Mouse (Mus musculus): ENCODE results near the gene Muc3.
"Not testable (repeated sequence)": the region's sequence is repeated elsewhere in the genome, so short reads cannot be mapped to it uniquely, and the experiment has no call there.

Gene Muc3

GRCm38 (mm10) chr5:137149272-137149882, at the start of gene Muc3:
Gene Muc3, minus strand, starts transcription at chr5:137149322.
- DNase-seq (ENCODE audit: low spot score in 2 of 2) = not testable (repeated sequence)

GRCm38 (mm10) chr5:137194488-137195120, 45.5 kb upstream of the Muc3 start:
- no peak for DNase-seq (ENCODE audit: low spot score in 2 of 2)

- no peak for DNase-seq (ENCODE audit: low spot score in 2 of 2)
Observed at GRCm38 (mm10) chr5:137193279-137193952, 44.3 kb upstream of the Muc3 start.

GRCm38 (mm10) chr5:137189326-137189725, 40.2 kb upstream of the Muc3 start:
- no peak for DNase-seq (ENCODE audit: low spot score in 2 of 2)

DNA sequence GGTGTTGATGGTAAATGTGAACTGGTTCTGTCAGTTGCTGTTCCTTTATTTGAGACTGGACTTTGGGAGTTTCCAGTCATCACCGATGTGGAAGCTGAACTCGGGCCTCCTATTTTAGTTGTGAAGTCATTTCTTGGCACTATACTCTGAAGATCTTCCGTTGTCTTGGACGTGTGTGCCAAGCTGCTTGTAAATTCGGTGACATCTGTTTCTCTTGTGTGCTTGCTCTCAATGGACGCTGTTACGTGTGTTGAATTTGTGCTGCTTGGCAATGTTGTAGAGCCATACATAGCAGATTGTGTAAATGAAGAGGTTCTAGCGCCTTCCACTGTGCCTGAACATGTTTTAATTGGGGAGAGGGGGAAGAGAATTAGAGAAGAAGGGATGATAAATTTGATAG, 36.2 kb upstream of the Muc3 start:
- DNase-seq (ENCODE audit: low spot score in 2 of 2) = no peak

- peak in 1 of 2 experiments; percentile 13 for DNase-seq (ENCODE audit: low spot score in 2 of 2)
Observed at GRCm38 (mm10) chr5:137179646-137180374, 30.7 kb upstream of the Muc3 start.

- peak in 1 of 2 experiments; percentile 2 for DNase-seq (ENCODE audit: low spot score in 2 of 2)
Observed at GRCm38 (mm10) chr5:137173967-137174366, 24.8 kb upstream of the Muc3 start.

DNA sequence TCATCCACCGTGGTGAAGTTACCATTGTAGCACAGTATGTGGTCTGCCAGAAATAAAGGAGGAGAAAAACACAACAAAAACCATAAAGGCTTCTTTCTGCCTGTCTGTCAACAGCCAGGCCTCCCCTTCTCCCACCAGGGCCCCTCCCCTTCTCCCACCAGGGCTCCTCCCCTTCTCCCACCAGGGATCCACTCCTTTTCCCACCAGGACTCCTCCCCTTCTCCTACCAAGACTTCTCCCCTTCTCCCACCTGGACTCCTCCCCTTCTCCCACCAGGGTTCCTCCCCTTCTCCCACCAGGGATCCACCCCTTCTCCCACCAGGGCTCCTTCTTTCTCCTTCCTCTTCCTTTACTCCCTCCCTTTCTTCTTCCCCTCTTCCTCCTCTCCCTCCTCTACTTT, 23.5 kb upstream of the Muc3 start:
- peak in 1 of 2 experiments; percentile 4 for DNase-seq (ENCODE audit: low spot score in 2 of 2)

DNA sequence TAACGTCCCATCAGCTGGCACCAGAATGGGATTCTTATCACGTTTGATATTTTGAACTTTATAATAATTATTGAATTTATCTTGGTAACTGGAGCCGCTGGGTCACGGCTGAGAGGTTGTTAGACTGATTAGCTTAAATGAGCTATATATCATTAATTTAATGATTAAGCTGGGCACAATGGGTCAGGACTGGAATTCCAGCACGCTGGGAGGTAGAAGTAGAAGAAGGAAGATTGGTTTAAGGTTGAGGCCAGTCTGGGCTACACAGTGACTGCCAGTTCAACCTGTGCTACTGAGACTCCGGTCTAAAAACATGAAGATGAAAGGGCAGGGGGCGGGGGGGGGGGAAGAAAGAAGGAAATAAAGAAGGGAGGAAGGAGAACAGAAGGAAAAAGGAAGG, 22.4 kb upstream of the Muc3 start:
- no peak for DNase-seq (ENCODE audit: low spot score in 2 of 2)

DNA sequence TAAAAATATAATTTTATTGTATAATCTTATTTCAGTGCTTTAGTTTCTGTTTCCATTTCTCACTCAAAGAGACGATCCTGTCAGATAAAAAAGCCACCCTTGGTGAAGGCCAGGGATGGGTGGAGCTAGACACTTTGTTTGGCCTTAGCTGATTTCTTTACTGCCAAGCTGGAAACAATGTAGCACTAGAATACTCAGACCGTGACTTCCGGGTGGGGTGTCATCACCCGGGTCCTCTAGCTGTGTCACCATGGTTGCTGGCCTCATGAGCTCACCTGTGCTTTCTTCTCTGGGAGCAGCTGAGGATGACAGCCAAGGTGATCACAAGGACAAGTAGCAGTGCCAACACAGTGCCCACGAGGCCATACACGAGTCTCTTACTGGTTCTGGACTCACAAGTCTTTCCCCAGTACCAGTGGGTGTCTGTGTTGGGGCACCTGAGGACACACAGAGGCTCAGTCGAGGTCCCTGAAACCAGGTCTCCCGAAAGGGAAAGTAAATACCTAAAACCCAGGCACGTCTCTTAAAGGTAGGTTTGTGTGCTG, 21.8 kb upstream of the Muc3 start:
- DNase-seq (ENCODE audit: low spot score in 2 of 2) = peak in 1 of 2 experiments; percentile 14

DNA sequence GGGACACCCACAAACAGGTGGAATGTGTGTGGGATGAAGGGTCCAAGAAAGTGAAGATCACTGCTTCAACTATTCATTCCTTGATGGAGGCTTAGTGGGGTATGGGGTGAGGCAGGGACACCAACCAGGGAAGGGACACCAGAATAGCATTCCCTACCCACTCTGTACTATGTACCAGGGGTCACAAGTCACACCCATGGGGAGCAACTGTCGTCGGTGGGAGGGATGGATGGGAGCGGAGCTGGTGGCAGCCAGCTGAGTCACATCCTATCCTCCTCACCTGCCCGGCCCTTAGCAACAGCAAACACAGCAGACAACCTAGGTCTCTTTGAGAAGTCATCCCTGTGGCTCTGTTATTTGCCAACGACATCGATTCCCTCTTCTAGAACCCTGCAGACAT, 18.4 kb upstream of the Muc3 start:
- peak in 1 of 2 experiments; percentile 17 for DNase-seq (ENCODE audit: low spot score in 2 of 2)

- DNase-seq (ENCODE audit: low spot score in 2 of 2) = peak in 1 of 2 experiments; percentile 7
Observed at GRCm38 (mm10) chr5:137166012-137166411, 16.9 kb upstream of the Muc3 start.

DNA sequence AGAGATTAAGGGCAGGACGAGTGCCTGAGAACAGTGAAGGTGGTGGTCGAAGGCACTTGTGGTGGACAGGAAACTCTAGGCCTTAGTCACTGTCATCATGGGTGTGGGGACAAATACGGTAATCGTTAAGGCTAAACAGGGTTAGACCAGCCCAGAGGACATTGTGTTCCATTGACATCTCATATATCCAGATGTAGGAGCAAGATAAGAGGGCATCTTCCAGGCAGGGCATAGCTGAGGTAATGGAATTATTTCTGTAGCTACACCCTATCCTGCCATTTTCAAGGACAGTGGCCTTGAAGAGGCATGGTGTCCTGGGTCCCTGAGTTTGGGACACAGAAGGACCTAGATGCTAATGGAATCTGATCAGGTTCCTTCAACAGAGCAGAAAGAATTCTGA, 12.7 kb upstream of the Muc3 start:
- no peak for DNase-seq (ENCODE audit: low spot score in 2 of 2)

DNA sequence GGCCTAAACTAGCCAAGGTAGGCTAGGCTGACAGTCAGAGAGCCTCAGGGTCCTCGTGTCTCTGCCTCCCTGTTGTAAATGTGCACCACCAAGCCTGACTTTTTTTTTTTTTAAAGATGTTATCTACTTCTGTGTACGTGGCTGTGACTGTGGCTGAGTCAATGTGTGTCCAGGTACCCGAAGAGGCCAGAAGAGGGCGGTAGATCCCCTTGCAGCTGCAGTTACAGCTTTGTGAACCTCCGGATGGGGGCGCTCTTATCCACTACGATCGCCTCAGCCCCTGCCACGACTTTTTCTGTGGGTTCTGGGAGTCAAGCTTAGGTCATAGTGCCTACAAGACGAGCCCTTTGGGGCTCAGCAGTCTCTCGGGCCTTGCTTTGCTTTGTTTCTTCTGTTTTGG, 10.3 kb upstream of the Muc3 start:
- peak in 1 of 2 experiments; percentile 40 for DNase-seq (ENCODE audit: low spot score in 2 of 2)

DNA sequence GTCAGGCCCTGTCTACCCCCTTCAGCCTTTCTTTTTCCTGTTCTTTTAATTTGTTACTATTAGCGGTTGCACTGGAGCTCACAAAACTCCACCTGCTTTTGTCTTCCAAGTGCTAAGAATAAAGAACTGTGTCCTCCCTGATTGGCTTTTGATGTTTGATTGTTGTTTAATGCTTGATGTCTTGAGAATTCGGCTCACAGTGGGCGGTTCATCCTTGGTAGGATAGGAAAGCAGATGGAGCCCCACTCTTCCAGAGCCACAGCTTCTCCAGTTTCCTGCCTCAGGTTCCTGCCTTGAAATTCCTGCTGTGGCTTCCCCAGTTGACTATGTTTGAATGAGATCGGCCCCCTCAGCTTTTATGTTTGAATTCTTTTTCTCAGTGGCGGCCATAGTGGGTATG, 4.2 kb upstream of the Muc3 start:
- DNase-seq (ENCODE audit: low spot score in 2 of 2) = no peak

- no peak for DNase-seq (ENCODE audit: low spot score in 2 of 2)
Observed at GRCm38 (mm10) chr5:137152623-137153022, 3.5 kb upstream of the Muc3 start.

DNA sequence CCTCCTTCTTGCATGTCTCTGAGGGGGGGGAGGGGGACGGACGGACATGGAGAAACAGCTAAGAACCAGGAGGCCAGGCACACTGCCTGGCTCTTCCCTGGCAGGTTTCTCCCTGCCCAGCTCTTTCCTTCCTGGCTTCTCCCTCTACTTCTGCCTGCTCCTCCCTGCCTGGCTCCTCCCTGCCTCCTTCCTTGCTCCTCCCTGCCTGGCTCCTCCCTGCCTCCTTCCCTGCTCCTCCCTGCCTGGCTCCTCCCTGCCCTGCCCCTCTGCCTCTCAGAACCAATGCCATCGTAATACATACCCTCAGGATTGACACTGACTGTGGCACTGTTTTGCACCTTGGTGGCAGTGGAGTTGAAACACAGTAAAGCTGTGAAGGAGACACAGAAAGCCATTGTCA, 8.3 kb downstream of the Muc3 start:
- no peak for DNase-seq (ENCODE audit: low spot score in 2 of 2)

DNA sequence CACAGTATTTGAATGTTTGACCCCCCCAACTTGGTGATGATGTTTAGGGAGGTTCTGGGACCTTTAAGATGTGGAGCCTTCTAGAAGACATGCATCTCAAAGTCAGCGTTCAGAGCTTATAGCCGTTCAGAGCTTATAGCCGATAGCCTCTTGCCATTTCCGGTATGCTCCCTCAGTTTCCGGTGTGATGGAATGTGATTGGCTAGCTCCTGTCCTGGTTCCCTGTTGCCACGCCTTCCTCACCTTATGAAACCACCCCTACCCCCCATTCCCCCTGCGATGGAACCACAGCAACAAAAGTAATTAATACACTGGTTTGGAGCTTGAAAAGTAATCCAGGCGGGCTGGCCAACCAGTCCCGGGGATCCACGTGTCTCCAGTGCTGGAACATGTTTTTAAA, 10.1 kb downstream of the Muc3 start:
- no peak for DNase-seq (ENCODE audit: low spot score in 2 of 2)

DNA sequence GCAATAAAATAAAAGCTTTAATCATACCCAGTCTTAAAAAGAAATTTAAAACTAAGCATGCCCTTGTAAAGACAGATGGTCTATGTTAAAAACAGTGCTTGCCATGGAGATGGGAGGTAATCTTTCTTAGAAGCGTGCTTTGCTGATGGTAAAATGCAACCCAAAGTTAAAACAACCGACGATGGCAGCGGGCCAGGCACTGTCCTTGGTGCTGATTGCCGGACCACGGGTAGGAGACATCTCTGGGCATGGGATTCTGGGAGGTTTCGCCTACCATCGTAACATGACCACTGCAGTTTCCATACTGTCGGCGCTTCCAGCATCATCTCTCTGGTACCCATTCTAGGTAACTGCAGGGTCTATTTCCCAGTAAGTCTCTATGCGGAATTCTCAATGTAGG, 14.2 kb downstream of the Muc3 start:
- DNase-seq (ENCODE audit: low spot score in 2 of 2) = no peak

DNA sequence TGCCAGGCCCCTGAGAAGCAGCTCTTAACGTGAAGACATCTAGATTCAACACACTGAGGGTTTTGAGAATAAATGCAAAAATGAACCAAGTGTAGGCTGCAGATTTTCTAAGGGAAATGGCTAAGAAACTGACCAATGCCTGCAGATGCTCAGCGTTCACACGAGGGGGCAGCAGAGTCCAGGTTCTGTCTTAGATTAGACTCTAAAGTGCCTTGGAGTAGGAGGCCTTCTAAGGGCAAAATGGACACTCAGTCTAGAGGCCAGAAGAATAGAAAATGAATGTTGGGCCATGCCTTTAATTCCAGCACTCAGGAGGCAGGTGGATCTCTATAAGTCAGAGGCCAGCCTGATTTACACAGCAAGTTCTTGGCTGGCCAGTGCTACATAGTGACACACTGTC, 17.6 kb downstream of the Muc3 start:
- DNase-seq (ENCODE audit: low spot score in 2 of 2) = peak; percentile 45 to 65

GRCm38 (mm10) chr5:137129281-137129680, 19.8 kb downstream of the Muc3 start:
- no peak for DNase-seq (ENCODE audit: low spot score in 2 of 2)

DNA sequence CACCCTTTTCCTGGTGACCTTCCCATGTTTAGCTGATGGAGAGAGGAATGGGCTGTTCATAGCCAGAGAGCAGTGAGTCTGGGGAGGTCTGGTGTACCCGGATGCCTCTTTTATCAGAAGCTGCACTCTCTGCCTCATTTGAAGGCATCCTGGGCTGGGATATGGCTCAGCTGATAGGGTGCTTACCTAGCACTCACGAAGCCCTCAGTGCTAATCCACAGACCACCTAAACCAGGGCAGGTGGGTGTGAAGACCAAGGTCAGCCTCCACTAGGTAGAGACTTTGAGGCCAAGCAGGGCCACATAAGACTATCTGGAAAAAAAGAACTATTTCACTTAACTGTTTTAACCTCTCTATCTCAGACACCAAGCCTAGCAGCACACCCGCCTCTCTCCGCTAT, 25.6 kb downstream of the Muc3 start:
- no peak for DNase-seq (ENCODE audit: low spot score in 2 of 2)

Data from cerebellum, postnatal 4 days (tissue).